Mouse (Mus musculus) brain, embryonic 14.5 days (tissue): ENCODE data around the gene Npas3.

Experiments used
- CTCF ChIP-seq: fragments of 200-500 bp; IDR thresholded peaks from 2 replicates; pipeline ENCODE4 v1.5.1; 2012; ENCODE audit warnings: inconsistent platforms, mild to moderate bottlenecking, moderate library complexity, borderline replicate concordance; ENCODE audit not compliant: insufficient read depth, insufficient read length; ENCODE audit errors: extremely low read depth
- POLR2A ChIP-seq: fragments of 200-500 bp; IDR thresholded peaks from 2 replicates; pipeline ENCODE4 v1.6.1; 2012; ENCODE audit warnings: mild to moderate bottlenecking, inconsistent platforms, borderline replicate concordance; ENCODE audit not compliant: poor library complexity, insufficient read depth, insufficient read length, severe bottlenecking; ENCODE audit errors: extremely low read depth

GRCm38 (mm10) chr12:53948826-53949225, 700.3 kb downstream of the Npas3 start:
- TF ChIP-seq CTCF (no peak), POLR2A (no peak)
